In the genomic region with DNA sequence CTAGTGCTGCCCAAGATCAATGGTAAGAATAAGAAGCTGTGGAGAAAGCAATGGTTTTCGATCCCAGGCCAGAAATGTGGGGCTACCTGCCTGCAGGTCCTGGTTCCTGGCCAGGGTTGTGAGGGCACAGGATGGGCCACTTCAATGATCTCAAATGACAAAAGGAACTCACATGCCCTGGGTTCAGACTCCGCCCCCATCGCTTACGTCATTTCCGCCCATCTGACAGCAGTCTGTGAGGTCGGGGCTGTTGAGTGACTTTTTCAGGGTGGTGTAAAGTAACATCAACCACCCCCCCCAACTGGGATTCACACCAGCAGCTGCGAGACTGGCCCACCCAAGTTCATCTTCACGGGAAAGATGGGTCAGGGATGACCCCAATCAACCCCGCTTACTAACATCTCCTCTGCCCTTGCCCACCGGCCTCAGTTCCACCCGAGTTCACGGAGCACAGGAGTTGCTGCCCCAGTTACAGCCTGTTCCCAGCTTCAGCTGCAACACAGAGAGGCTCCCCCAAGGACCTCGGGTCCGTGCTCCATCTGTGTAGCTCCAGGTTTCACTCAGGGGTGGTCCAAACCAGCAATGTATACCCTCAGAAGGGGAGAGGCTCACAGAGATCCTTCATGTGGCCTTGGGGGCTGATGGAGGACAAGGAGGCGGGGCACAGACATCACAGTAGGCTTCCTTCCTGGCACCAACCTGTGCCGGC, we compare ENCODE assay signal across 32 mouse cellular contexts. TPM values are rescaled to one million over a fixed set of nuclear protein-coding genes. Genes with fewer than 3 reads are reported as not detected.
DNase-seq lines count a peak whose midpoint lies in the region; ATAC-seq lines count a peak whose summit lies in the region.
"Had no signal": no experiment of that assay in that cellular context is flagged by ENCODE, and none has a peak within 500 bp of the region (broad histone marks: within the 10 kb centered on the region; RNA-seq: fewer than 3 reads in every experiment).

No protein-coding gene starts in this region.

- no peak overlapping the region for H3K9ac ChIP-seq in hindbrain, embryonic 14.5 days
- H3K9ac ChIP-seq: forebrain, postnatal 0 days; kidney, embryonic 15.5 days; limb, embryonic 13.5 days; liver, embryonic 13.5 days; stomach, embryonic 15.5 days had no signal

- no peak for DNase-seq in hindbrain, embryonic 10.5 days (ENCODE audit: low spot score)
- DNase-seq in hindbrain, embryonic 14.5 days (ENCODE audit: low spot score), result no peak
- peak; percentile 53 for DNase-seq in thymus, postnatal 4 days
- DNase-seq in thymus, postnatal 0 days (ENCODE audit: low spot score), result no peak
- no peak for DNase-seq in spleen, postnatal 4 days (ENCODE audit: low spot score in 2 of 2)
- no peak for DNase-seq in left cerebral cortex, postnatal 36 days (ENCODE audit: low spot score in 2 of 2)
- DNase-seq: adrenal gland, postnatal 25 days; B cell, adult 2 months; cerebellum, adult 9-10 months; forebrain, postnatal 0 days; gastrocnemius, adult 2 months; kidney, adult 11 months; kidney, postnatal 36 days; layer of hippocampus, postnatal 36 days; liver, embryonic 13.5 days; lung, postnatal 4 days; thymus, postnatal 25 days had no signal

- H3K27me3 ChIP-seq in hindbrain, embryonic 10.5 days (ENCODE audit: insufficient read depth, poor library complexity, severe bottlenecking), result no peaks in the 10 kb centered on the region; the same call in 1 of the 2 replicates
- no peaks in the 10 kb centered on the region for H3K27me3 ChIP-seq in hindbrain, embryonic 14.5 days (ENCODE audit: control insufficient read depth, insufficient read depth, low read length)
- H3K27me3 ChIP-seq: kidney, embryonic 15.5 days; limb, embryonic 13.5 days; liver, embryonic 13.5 days; stomach, embryonic 15.5 days had no signal

- no peak for ATAC-seq in hindbrain, embryonic 14.5 days (ENCODE audit: low FRiP score)
- ATAC-seq in granulocyte monocyte progenitor cell, adult 5-6 weeks (replicated peaks; ENCODE audit: poor library complexity, severe bottlenecking), result peak; percentile 54
- ATAC-seq: forebrain, postnatal 0 days had no signal

- H3K4me3 ChIP-seq in hindbrain, embryonic 10.5 days, result no peak overlapping the region
- H3K4me3 ChIP-seq in hindbrain, embryonic 14.5 days (replicated peaks; ENCODE audit: low read length), result no peak overlapping the region
- H3K4me3 ChIP-seq: gastrocnemius, adult 2 months; kidney, embryonic 15.5 days; limb, embryonic 13.5 days; liver, embryonic 13.5 days; stomach, embryonic 15.5 days had no signal

- no peak overlapping the region for H3K4me2 ChIP-seq in hindbrain, embryonic 14.5 days (replicated peaks)
- H3K4me2 ChIP-seq: heart, embryonic 11.5 days; kidney, embryonic 15.5 days; limb, embryonic 13.5 days; liver, embryonic 13.5 days; stomach, embryonic 15.5 days had no signal

- 67% methylated on average over 16 of the region's 16 CpGs for WGBS in hindbrain, embryonic 10.5 days
- 68% methylated on average over 16 of the region's 16 CpGs for WGBS in hindbrain, embryonic 14.5 days

- no peaks in the 10 kb centered on the region for H3K9me3 ChIP-seq in hindbrain, embryonic 10.5 days
- no peaks in the 10 kb centered on the region for H3K9me3 ChIP-seq in hindbrain, embryonic 14.5 days (ENCODE audit: control insufficient read depth, low read length)
- H3K9me3 ChIP-seq: kidney, embryonic 15.5 days; limb, embryonic 13.5 days; liver, embryonic 13.5 days; stomach, embryonic 15.5 days had no signal

- intact Hi-C loops in left cerebral cortex, postnatal 36 days (cut with DNase I), result loop anchor here (5.0 kb wide), 1 partner anchor 61 kb away; no protein-coding TSS in a partner anchor

- no peaks in the 10 kb centered on the region for H3K36me3 ChIP-seq in hindbrain, embryonic 10.5 days
- no peaks in the 10 kb centered on the region for H3K36me3 ChIP-seq in hindbrain, embryonic 14.5 days (replicated peaks; ENCODE audit: control insufficient read depth, insufficient read depth)
- H3K36me3 ChIP-seq: kidney, embryonic 15.5 days; limb, embryonic 13.5 days; liver, embryonic 13.5 days; stomach, embryonic 15.5 days had no signal

- H3K4me1 ChIP-seq in hindbrain, embryonic 10.5 days (replicated peaks), result peaks cover 40% of the 10 kb centered on the region
- no peaks in the 10 kb centered on the region for H3K4me1 ChIP-seq in hindbrain, embryonic 14.5 days (replicated peaks; ENCODE audit: control insufficient read depth, insufficient read depth, low read length)
- H3K4me1 ChIP-seq: stomach, embryonic 15.5 days had no signal

- H3K27ac ChIP-seq in hindbrain, embryonic 10.5 days, result peak overlapping the region; percentile 3; the same call in 1 of the 2 replicates
- H3K27ac ChIP-seq in hindbrain, embryonic 14.5 days, result no peak overlapping the region
- H3K27ac ChIP-seq: gastrocnemius, adult 2 months; kidney, embryonic 15.5 days; limb, embryonic 13.5 days; liver, embryonic 13.5 days; stomach, embryonic 15.5 days had no signal

RNA-seq across cellular contexts. Expression of gene Bpi, which starts 23.8 kb away (rescaled TPM):
- polyA plus RNA-seq in hindbrain, embryonic 10.5 days (2016; fragmentation: Nextera tagmentation; extraction: Ambion mirVana), result not detected in 2 replicates
- polyA plus RNA-seq in hindbrain, embryonic 14.5 days (2014; fragmentation: Nextera tagmentation; extraction: Ambion mirVana), result not detected in 2 replicates
- polyA plus RNA-seq in thymus, postnatal 0 days (2015; fragmentation: Nextera tagmentation; extraction: Ambion mirVana), result 0.08 TPM in 1 of 2 replicates, not detected in the other
- not detected in 2 replicates for total RNA-seq in granulocyte monocyte progenitor cell, adult 5-6 weeks (2014; fragmentation: Nextera tagmentation)
- total RNA-seq in granulocyte monocyte progenitor cell, adult 5-6 weeks (2017), result not detected in 2 replicates
- total RNA-seq in left cerebral cortex, postnatal 36 days (2021), result not detected
- total RNA-seq: adrenal gland, postnatal 25 days; forebrain, postnatal 0 days; gastrocnemius, adult 2 months; gastrocnemius, postnatal 4 days; layer of hippocampus, adult 8-10 months; layer of hippocampus, postnatal 36 days; left cerebral cortex, postnatal 10 days had no signal
- polyA plus RNA-seq: brain, embryonic 14.5 days; embryonic facial prominence, embryonic 11.5 days; forebrain, embryonic 11.5 days; forebrain, postnatal 0 days; heart, embryonic 11.5 days; heart, postnatal 0 days; hindbrain, embryonic 11.5 days; limb, embryonic 13.5 days; liver, embryonic 13.5 days; lung, embryonic 16.5 days; midbrain, postnatal 0 days; stomach, embryonic 15.5 days had no signal

RNA-seq across cellular contexts. Expression of gene Lbp, which starts 24.6 kb away (rescaled TPM):
- 2.2 and 3.4 TPM in 2 replicates for polyA plus RNA-seq in hindbrain, embryonic 10.5 days (2016; fragmentation: Nextera tagmentation; extraction: Ambion mirVana)
- polyA plus RNA-seq in hindbrain, embryonic 14.5 days (2014; fragmentation: Nextera tagmentation; extraction: Ambion mirVana), result 5.0 TPM in 2 replicates
- 3.2 and 4.9 TPM in 2 replicates for polyA plus RNA-seq in thymus, postnatal 0 days (2015; fragmentation: Nextera tagmentation; extraction: Ambion mirVana)
- total RNA-seq in granulocyte monocyte progenitor cell, adult 5-6 weeks (2014; fragmentation: Nextera tagmentation), result 84.4 and 140 TPM in 2 replicates
- total RNA-seq in granulocyte monocyte progenitor cell, adult 5-6 weeks (2017), result 200 and 215 TPM in 2 replicates
- total RNA-seq in left cerebral cortex, postnatal 36 days (2021), result 1 to 10 TPM; 1.6 to 2.2 TPM

RNA-seq across cellular contexts. Expression of gene D630003M21Rik, which starts 52.6 kb away (rescaled TPM):
- 3.7 and 4.9 TPM in 2 replicates for polyA plus RNA-seq in hindbrain, embryonic 10.5 days (2016; fragmentation: Nextera tagmentation; extraction: Ambion mirVana)
- 1.6 and 1.7 TPM in 2 replicates for polyA plus RNA-seq in hindbrain, embryonic 14.5 days (2014; fragmentation: Nextera tagmentation; extraction: Ambion mirVana)
- 0.35 and 0.47 TPM in 2 replicates for polyA plus RNA-seq in thymus, postnatal 0 days (2015; fragmentation: Nextera tagmentation; extraction: Ambion mirVana)
- 0.21 TPM in 1 of 2 replicates, not detected in the other for total RNA-seq in granulocyte monocyte progenitor cell, adult 5-6 weeks (2014; fragmentation: Nextera tagmentation)
- total RNA-seq in granulocyte monocyte progenitor cell, adult 5-6 weeks (2017), result not detected in 2 replicates
- total RNA-seq in left cerebral cortex, postnatal 36 days (2021), result 1 to 10 TPM; 3.5 TPM
